Comparison of ENCODE assay signal across 22 mouse cellular contexts in the genomic region with DNA sequence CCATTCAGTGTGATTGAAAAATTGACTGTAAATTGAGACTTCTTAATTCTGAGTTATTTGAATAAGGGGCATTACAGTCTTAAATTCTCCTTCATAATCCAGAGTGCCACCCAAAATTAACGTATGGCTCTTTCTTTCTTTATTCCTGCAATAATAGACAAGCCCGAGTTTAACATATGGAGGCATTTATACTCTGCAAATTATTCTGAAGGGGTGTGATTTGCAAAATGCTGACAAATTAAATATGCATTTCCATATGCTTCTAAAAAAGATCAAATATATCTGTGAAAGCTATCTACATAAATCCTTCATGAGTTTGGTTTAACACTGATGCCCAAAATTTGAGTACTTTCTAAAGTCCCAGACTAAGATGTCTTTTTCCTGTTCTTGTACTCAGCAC.
DNase-seq lines count a peak whose midpoint lies in the region; ATAC-seq lines count a peak whose summit lies in the region.
"Had no signal": no experiment of that assay in that cellular context is flagged by ENCODE, and none has a peak within 500 bp of the region (broad histone marks: within the 10 kb centered on the region; RNA-seq: fewer than 3 reads in every experiment).

No protein-coding gene starts in this region.

- H3K27ac ChIP-seq in forebrain, embryonic 13.5 days = no peak overlapping the region
- H3K27ac ChIP-seq in forebrain, embryonic 11.5 days (ENCODE audit: low read depth, low read length) = no peak overlapping the region
- H3K27ac ChIP-seq in forebrain, embryonic 16.5 days (ENCODE audit: low read length) = peak overlapping the region; percentile 50
- no peak overlapping the region for H3K27ac ChIP-seq in hindbrain, embryonic 12.5 days
- H3K27ac ChIP-seq: gastrocnemius, adult 2 months; hindbrain, embryonic 13.5 days; intestine, embryonic 15.5 days had no signal

- H3K36me3 ChIP-seq in forebrain, embryonic 13.5 days (ENCODE audit: poor library complexity, severe bottlenecking) = no peaks in the 10 kb centered on the region
- H3K36me3 ChIP-seq in forebrain, embryonic 11.5 days (ENCODE audit: control insufficient read depth, insufficient read depth, low read length) = no peaks in the 10 kb centered on the region
- H3K36me3 ChIP-seq in forebrain, embryonic 16.5 days (ENCODE audit: control insufficient read depth, insufficient read depth) = no peaks in the 10 kb centered on the region
- H3K36me3 ChIP-seq in hindbrain, embryonic 12.5 days = no peaks in the 10 kb centered on the region
- H3K36me3 ChIP-seq: hindbrain, embryonic 13.5 days; intestine, embryonic 15.5 days had no signal

- H3K4me2 ChIP-seq in forebrain, embryonic 13.5 days = no peak overlapping the region
- no peak overlapping the region for H3K4me2 ChIP-seq in forebrain, embryonic 11.5 days (ENCODE audit: low read depth, low read length, severe bottlenecking)
- H3K4me2 ChIP-seq in forebrain, embryonic 16.5 days (ENCODE audit: low read length) = no peak overlapping the region
- no peak overlapping the region for H3K4me2 ChIP-seq in hindbrain, embryonic 12.5 days (replicated peaks)
- H3K4me2 ChIP-seq: heart, embryonic 11.5 days; hindbrain, embryonic 13.5 days; intestine, embryonic 15.5 days had no signal

- peak; percentile 41; the same call in 1 of the 2 replicates for ATAC-seq in forebrain, embryonic 13.5 days
- ATAC-seq in forebrain, embryonic 11.5 days (replicated peaks; ENCODE audit: low FRiP score) = no peak
- ATAC-seq in frontal cortex, adult (ENCODE audit: low TSS enrichment) = peak; percentile 85
- ATAC-seq in forebrain, embryonic 16.5 days = peak; percentile 66
- ATAC-seq in hindbrain, embryonic 12.5 days (ENCODE audit: low FRiP score) = no peak
- ATAC-seq: activated CD4-positive, CD25-positive, alpha-beta regulatory T cell, adult 4 months; hindbrain, embryonic 16.5 days; intestine, embryonic 15.5 days had no signal

- 69% methylated on average over 2 of the region's 2 CpGs for WGBS in forebrain, embryonic 13.5 days
- WGBS in forebrain, embryonic 11.5 days = 85% methylated on average over 2 of the region's 2 CpGs
- WGBS in forebrain, embryonic 16.5 days = 46% methylated on average over 2 of the region's 2 CpGs
- 85% methylated on average over 2 of the region's 2 CpGs for WGBS in hindbrain, embryonic 12.5 days

- H3K9ac ChIP-seq in forebrain, embryonic 13.5 days = no peak overlapping the region
- H3K9ac ChIP-seq in forebrain, embryonic 11.5 days (ENCODE audit: low read length) = no peak overlapping the region
- no peak overlapping the region for H3K9ac ChIP-seq in forebrain, embryonic 16.5 days (replicated peaks; ENCODE audit: low read depth, low read length)
- H3K9ac ChIP-seq in hindbrain, embryonic 12.5 days = no peak overlapping the region
- H3K9ac ChIP-seq: hindbrain, embryonic 13.5 days; intestine, embryonic 15.5 days had no signal

- no peaks in the 10 kb centered on the region for H3K9me3 ChIP-seq in forebrain, embryonic 13.5 days (replicated peaks)
- H3K9me3 ChIP-seq in forebrain, embryonic 11.5 days (ENCODE audit: control insufficient read depth, low read length) = no peaks in the 10 kb centered on the region
- no peaks in the 10 kb centered on the region for H3K9me3 ChIP-seq in forebrain, embryonic 16.5 days (ENCODE audit: control insufficient read depth, low read length)
- H3K9me3 ChIP-seq in hindbrain, embryonic 12.5 days (replicated peaks) = no peaks in the 10 kb centered on the region
- H3K9me3 ChIP-seq: hindbrain, embryonic 13.5 days; intestine, embryonic 15.5 days had no signal

- no peak overlapping the region for H3K4me3 ChIP-seq in forebrain, embryonic 13.5 days
- H3K4me3 ChIP-seq in forebrain, embryonic 11.5 days (ENCODE audit: low read depth, low read length) = no peak overlapping the region
- H3K4me3 ChIP-seq in forebrain, embryonic 16.5 days (replicated peaks; ENCODE audit: low read length) = no peak overlapping the region
- no peak overlapping the region for H3K4me3 ChIP-seq in hindbrain, embryonic 12.5 days
- H3K4me3 ChIP-seq: gastrocnemius, adult 2 months; hindbrain, embryonic 13.5 days; intestine, embryonic 15.5 days had no signal

- H3K4me1 ChIP-seq in forebrain, embryonic 13.5 days = no peaks in the 10 kb centered on the region
- no peaks in the 10 kb centered on the region for H3K4me1 ChIP-seq in forebrain, embryonic 11.5 days (replicated peaks; ENCODE audit: control insufficient read depth, insufficient read depth, low read length)
- H3K4me1 ChIP-seq in forebrain, embryonic 16.5 days (replicated peaks; ENCODE audit: control insufficient read depth, insufficient read depth, low read length) = no peaks in the 10 kb centered on the region
- H3K4me1 ChIP-seq in hindbrain, embryonic 12.5 days = no peaks in the 10 kb centered on the region
- H3K4me1 ChIP-seq: hindbrain, embryonic 13.5 days; intestine, embryonic 15.5 days had no signal

- no peak for DNase-seq in forebrain, embryonic 11.5 days (ENCODE audit: low spot score)
- DNase-seq in frontal cortex, postnatal 36 days (ENCODE audit: low spot score in 2 of 2) = no peak
- peak; percentile 38 for DNase-seq in brain, adult 2 months (ENCODE audit: low read depth, low spot score)
- DNase-seq in c-Kit-positive CD71-positive TER-119-positive erythroid progenitor cells, embryonic 14.5 days (ENCODE audit: low spot score) = no peak
- DNase-seq: adrenal gland, adult 8-10 months; adrenal gland, postnatal 25 days; cerebellum, adult 18-20 months; cerebellum, adult 9-10 months; cerebellum, postnatal 14 days; gastrocnemius, adult 2 months; gastrocnemius, postnatal 14 days; heart, adult 11 months; kidney, adult 18-20 months had no signal

- H3K27me3 ChIP-seq in forebrain, embryonic 13.5 days = no peaks in the 10 kb centered on the region
- no peaks in the 10 kb centered on the region for H3K27me3 ChIP-seq in forebrain, embryonic 11.5 days (ENCODE audit: control insufficient read depth, insufficient read depth, low read length)
- H3K27me3 ChIP-seq in forebrain, embryonic 16.5 days (replicated peaks; ENCODE audit: control insufficient read depth, insufficient read depth, low read length) = no peaks in the 10 kb centered on the region
- H3K27me3 ChIP-seq in hindbrain, embryonic 12.5 days = no peaks in the 10 kb centered on the region
- H3K27me3 ChIP-seq: hindbrain, embryonic 13.5 days; intestine, embryonic 15.5 days had no signal

Comparison
In these comparisons a context has a peak if more than half of its experiments do, and no peak if none do; other contexts are left out.
1. ATAC-seq: peak in forebrain, embryonic 13.5 days (single experiment), frontal cortex, adult (single experiment) and forebrain, embryonic 16.5 days (single experiment); none in forebrain, embryonic 11.5 days (single experiment) and hindbrain, embryonic 12.5 days (single experiment).